ENCODE assay signal across 24 mouse cellular contexts in the genomic region with DNA sequence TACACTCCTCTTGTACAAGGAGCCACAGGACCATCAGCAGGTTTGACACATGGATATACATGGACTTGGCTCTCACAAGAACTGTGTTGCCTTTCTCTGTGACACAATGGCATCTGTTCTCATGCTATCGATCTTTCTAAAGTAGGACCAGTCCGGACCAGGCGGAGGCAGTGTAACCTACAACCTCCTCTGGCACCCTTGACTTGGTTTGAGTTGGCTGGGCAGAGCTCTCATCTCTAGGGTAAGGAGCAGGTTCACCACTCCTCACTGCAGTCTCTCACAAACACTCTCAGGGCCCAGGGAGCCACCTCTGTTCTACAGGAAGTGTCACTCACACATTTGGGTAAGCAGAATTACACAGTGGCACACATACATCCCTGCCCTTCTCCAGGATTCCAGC. TPM values are rescaled to one million over a fixed set of nuclear protein-coding genes. Genes with fewer than 3 reads are reported as not detected.
DNase-seq lines count a peak whose midpoint lies in the region; ATAC-seq lines count a peak whose summit lies in the region.
"Had no signal": no experiment of that assay in that cellular context is flagged by ENCODE, and none has a peak within 500 bp of the region (broad histone marks: within the 10 kb centered on the region; RNA-seq: fewer than 3 reads in every experiment).

No protein-coding gene starts in this region.

- 68% methylated on average over 3 of the region's 3 CpGs for WGBS in liver, embryonic 12.5 days (ENCODE audit: insufficient replicate concordance)

- H3K4me2 ChIP-seq in liver, embryonic 12.5 days, result peak overlapping the region; percentile 10; the same call in 1 of the 2 replicates
- H3K4me2 ChIP-seq: embryonic facial prominence, embryonic 12.5 days; embryonic facial prominence, embryonic 15.5 days; heart, embryonic 11.5 days; hindbrain, embryonic 13.5 days had no signal

- no peak overlapping the region for H3K27ac ChIP-seq in liver, embryonic 12.5 days
- H3K27ac ChIP-seq: embryonic facial prominence, embryonic 12.5 days; embryonic facial prominence, embryonic 15.5 days; gastrocnemius, adult 2 months; heart, adult 2 months; hindbrain, embryonic 10.5 days; hindbrain, embryonic 13.5 days had no signal

- DNase-seq in heart, adult 11 months, result peak; percentile 85
- DNase-seq in heart, adult 18-20 months, result no peak
- no peak for DNase-seq in liver
- DNase-seq in testis, postnatal 10 days (ENCODE audit: low spot score), result peak; percentile 20
- DNase-seq in testis, postnatal 14 days (ENCODE audit: low spot score), result no peak
- no peak for DNase-seq in cerebellum, postnatal 4 days (ENCODE audit: low spot score in 2 of 2)
- DNase-seq: adrenal gland, postnatal 10 days; adrenal gland, postnatal 36 days; cerebellum, adult 18-20 months; cerebellum, adult 9-10 months; cerebellum, postnatal 14 days; forebrain, postnatal 0 days; gastrocnemius, adult 2 months; gastrocnemius, postnatal 14 days; heart, adult 2 months had no signal

- no peaks in the 10 kb centered on the region for H3K9me3 ChIP-seq in liver, embryonic 12.5 days (replicated peaks)
- H3K9me3 ChIP-seq: embryonic facial prominence, embryonic 15.5 days had no signal

- ATAC-seq in liver, embryonic 12.5 days, result no peak
- ATAC-seq: activated CD4-positive, CD25-positive, alpha-beta regulatory T cell, adult 4 months; forebrain, embryonic 14.5 days; forebrain, postnatal 0 days; hindbrain, embryonic 16.5 days had no signal

- H3K27me3 ChIP-seq in liver, embryonic 12.5 days (replicated peaks), result no peaks in the 10 kb centered on the region; the same call in 1 of the 2 replicates
- H3K27me3 ChIP-seq: embryonic facial prominence, embryonic 12.5 days; embryonic facial prominence, embryonic 15.5 days; hindbrain, embryonic 13.5 days had no signal

- no peak overlapping the region for H3K4me3 ChIP-seq in liver, embryonic 12.5 days
- H3K4me3 ChIP-seq: embryonic facial prominence, embryonic 12.5 days; embryonic facial prominence, embryonic 15.5 days; gastrocnemius, adult 2 months; heart, adult 2 months; hindbrain, embryonic 10.5 days; hindbrain, embryonic 13.5 days had no signal

- no peaks in the 10 kb centered on the region for H3K36me3 ChIP-seq in liver, embryonic 12.5 days
- H3K36me3 ChIP-seq: embryonic facial prominence, embryonic 12.5 days; embryonic facial prominence, embryonic 15.5 days; hindbrain, embryonic 10.5 days; hindbrain, embryonic 13.5 days had no signal

- H3K9ac ChIP-seq in liver, embryonic 12.5 days, result no peak overlapping the region
- H3K9ac ChIP-seq: embryonic facial prominence, embryonic 12.5 days; embryonic facial prominence, embryonic 15.5 days; forebrain, postnatal 0 days; hindbrain, embryonic 13.5 days had no signal

- H3K4me1 ChIP-seq in liver, embryonic 12.5 days, result peaks cover 18% of the 10 kb centered on the region

RNA-seq across cellular contexts. Expression of a gene that starts 29.1 kb away (rescaled TPM):
- total RNA-seq in heart, adult 18-20 months (2021), result 10 to 100 TPM; 19.2 to 27.3 TPM
- 51.5 and 58.2 TPM in 2 replicates for polyA plus RNA-seq in liver, embryonic 12.5 days (2016; fragmentation: Nextera tagmentation; extraction: Ambion mirVana)

Comparison
In these comparisons a context has a peak if more than half of its experiments do, and no peak if none do; other contexts are left out.
1. DNase-seq: peak in heart, adult 11 months (single experiment) and testis, postnatal 10 days (single experiment); none in heart, adult 18-20 months (0 of 2), liver (single experiment), testis, postnatal 14 days (single experiment) and cerebellum, postnatal 4 days (0 of 2).